Mouse (Mus musculus): Measurements from ENCODE around the gene Ccnt2.

Ccnt2 gene

DNA sequence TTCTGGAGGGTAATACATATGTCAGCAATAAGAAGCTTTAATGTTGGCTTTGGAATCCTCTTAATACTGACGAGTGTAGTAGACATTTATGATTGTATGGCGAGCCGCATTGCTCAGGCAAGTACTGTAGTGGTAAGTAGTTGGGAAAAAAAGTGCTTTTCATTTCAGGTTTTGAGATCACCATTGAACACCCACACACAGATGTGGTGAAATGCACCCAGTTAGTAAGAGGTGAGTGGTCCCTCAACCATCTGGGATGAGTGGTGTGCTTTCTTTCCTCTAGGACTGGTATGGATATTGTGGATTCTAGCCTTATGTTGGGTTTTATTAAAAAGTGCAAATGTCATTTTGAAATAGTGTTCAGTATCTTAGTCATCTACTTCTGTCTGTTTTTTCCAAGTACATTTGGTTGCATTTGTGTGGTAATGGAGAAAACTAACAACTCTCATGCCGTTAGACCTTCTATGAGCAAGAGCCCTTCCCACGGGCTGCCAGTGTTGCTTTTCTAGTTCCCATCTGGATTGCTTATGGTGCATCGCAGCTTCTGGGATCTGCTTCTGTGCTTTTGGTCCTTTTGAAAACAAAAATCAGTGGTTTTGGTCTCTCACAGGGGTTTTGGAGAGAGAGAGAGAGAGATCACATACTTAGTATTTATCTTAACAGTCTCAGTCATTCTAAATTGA lies 21.3 kb downstream of the Ccnt2 start:
- DNase-seq: no peak

GRCm38 (mm10) chr1:127796341-127796740 lies 22.4 kb downstream of the Ccnt2 start:
- no peak for DNase-seq

- DNase-seq: no peak
Measured at GRCm38 (mm10) chr1:127796752-127797151, 22.8 kb downstream of the Ccnt2 start.

DNA sequence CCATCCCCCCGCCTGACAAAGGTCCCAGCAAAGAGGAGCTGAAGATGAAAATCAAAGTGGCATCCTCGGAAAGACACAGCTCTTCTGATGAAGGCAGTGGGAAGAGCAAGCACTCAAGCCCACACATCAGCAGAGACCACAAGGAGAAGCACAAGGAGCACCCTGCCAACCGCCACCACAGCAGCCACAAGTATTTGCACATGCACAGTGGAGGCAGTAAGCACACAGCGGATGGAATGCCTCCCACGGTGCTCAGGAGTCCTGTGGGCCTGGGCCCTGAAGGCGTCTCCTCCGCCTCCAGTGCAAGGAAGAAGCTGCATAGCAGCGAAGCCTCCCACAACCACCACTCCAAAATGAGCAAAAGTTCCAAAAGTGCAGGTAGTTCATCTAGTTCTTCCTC lies 29.0 kb downstream of the Ccnt2 start:
- DNase-seq: no peak

DNA sequence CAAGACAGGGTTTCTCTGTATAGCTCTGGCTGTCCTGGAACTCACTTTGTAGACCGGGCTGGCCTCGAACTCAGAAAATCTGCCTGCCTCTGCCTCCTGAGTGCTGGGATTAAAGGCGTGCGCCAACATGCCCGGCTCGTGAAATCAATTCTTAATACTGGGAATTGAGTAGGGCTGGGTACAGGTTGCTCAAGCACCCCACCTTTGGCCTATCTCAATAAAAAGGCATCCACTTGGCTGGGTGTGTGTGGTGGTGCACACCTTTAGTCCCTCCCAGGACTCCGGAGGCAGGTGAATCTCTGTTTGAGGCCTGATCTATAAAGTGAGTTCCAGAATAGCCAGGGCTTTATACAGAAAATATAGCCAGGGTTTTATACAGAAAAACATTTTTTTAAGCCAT lies 34.7 kb downstream of the Ccnt2 start:
- DNase-seq: no peak

GRCm38 (mm10) chr1:127812929-127813328 lies 39.0 kb downstream of the Ccnt2 start:
- DNase-seq: no peak

DNA sequence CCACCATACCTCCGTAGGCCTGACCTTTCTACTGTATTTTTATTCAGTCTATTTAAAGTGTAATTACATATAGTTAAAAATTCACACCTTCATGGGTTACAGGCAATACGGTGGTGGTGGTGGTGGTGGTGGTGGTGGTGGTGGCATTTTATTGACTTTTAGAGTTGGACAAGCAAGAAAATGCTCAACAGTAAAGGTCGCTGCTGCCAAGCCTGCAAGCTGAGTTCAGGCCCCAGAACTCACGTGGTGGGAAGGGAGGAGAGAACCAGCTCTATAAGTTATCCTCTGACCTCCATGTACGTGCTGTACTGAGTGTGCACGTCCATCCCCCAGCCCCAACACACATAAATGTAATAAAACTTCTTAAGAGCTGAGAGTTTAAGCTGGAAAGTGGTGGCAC lies 42.4 kb downstream of the Ccnt2 start:
- no peak for DNase-seq

GRCm38 (mm10) chr1:127827325-127827724 lies 53.4 kb downstream of the Ccnt2 start:
- peak; percentile 71 for DNase-seq

GRCm38 (mm10) chr1:127830215-127830921 lies 56.4 kb downstream of the Ccnt2 start:
- no peak for DNase-seq

DNA sequence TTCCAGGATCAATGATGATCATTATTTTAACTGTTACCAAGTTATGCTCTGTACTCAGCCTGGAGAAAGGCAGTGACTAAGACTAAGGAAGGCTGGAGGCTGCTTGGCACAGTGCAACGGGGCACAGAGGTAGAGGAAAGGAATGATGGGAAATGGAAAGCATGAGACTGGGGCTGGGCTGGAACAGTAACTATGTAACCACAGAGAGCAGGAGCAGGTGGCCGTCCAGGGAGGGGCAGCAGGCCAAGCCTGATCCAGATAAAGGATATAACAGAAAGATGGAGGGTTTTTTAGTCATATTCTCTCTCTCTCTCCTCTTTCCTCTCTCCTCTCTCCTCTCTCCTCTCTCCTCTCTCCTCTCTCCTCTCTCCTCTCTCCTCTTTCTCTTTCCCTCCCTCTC lies 59.8 kb downstream of the Ccnt2 start:
- DNase-seq: no peak

DNA sequence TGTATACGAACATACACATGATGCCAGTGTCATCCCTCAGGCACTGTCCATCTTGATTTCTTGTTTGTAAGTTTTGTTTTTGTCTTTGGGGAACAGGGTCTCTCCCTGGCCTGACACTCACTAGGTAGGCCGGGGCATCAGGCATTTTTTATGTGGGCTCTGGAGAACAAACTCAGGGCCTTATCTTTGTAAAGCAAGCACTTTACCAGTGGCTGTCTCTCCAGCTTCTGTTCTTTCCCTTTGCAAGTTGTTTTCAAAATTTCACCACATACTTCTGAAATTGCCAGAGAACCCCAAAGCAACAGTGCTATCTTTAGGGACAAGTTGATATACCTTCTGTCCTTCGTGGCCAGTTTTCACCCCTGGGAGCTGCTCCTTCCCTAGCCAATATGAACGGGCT lies 60.2 kb downstream of the Ccnt2 start:
- DNase-seq: no peak

DNA sequence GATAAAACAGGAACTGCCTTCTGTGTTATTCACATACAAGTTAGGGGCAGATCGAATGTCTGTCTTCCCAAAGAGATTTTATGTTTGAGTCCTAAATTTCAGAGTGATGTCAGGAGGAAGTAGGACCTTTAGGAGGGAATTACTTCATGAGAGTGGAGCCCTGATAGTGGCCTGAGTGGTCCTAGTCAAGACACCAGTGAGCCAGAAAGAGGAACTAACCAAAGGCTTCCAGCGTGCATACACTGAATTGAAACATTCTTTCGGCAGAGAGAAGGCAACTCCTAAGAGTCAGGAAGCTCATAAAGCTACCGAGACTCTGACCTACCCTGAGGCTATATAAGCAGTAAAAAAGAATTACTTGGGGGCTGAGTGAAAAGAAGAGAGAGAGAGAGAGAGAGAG lies 62.7 kb downstream of the Ccnt2 start:
- no peak for DNase-seq

- no peak for DNase-seq
Measured at GRCm38 (mm10) chr1:127838602-127839001, 64.6 kb downstream of the Ccnt2 start.

- DNase-seq: no peak
Measured at GRCm38 (mm10) chr1:127845472-127845871, 71.5 kb downstream of the Ccnt2 start.

DNA sequence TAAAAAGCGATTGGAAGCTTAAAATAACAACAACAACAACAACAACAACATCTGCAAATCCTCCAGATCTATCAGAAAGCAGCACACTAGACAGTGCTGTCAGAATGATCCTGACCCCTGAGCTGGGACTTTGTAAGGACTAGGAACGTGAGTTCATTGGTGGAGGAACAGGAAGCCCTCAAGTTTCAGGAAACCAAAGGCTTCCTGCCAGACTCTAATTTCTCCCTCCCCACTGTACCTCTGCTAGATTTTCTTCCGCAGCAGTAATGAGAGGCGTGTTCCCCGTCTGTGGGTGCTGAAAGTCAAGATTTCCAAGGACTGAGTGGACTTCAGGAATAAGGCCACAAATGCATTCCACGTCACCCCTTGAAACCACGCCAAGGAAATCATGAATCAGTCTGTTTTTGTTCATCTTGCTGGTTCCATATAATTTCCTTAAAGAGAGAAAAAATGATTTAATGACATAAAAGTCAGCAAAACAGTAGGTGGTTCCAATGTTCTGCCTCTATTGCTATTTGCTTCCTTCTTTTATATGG lies 76.2 kb downstream of the Ccnt2 start:
- no peak for DNase-seq

DNA sequence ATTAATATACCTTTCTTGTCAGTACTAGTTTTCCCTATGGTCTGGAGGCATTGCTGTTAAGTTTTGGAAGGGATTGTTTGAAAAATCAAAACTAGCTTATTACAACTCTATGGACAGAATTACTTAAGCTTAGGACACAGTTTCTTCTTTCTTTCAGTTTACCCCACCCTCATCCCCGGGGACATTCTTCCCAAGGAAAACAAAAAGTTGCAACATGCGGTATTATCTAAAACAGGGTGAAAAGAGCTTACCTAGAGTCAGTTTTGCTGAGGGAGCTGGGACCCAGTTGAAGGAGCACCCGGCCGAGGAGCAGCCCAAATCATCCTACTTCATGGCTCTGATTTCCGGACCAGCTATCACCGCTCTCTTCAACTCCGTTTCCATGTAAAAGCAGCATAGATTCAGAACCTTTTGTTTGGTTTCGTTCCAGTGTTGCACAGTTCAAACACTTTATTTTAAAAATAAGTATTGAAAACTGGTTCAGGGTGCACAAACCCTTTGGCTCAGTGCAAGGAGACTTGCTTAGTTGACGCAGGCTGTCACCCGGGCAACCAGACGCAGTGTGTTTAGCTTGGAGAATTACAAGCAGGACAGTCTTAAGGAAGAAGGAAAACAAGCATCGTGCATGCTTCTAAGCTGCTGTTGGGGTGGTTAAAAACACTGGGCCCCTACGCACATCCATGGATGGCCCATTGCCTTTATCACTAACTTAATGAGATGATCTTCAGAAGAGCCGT lies 80.7 kb downstream of the Ccnt2 start, which contains the start of gene Map3k19:
Map3k19 (minus strand) TSS at position 546 of the 737 bp plus-strand sequence.
- DNase-seq: peak; percentile 41
